Mouse (Mus musculus): ENCODE data around the gene D6Ertd527e. TPM values are rescaled to one million over a fixed set of nuclear protein-coding genes. Genes with fewer than 3 reads are reported as not detected.

Gene D6Ertd527e
- polyA plus RNA-seq, 1 experiment = 0.31 TPM

DNA sequence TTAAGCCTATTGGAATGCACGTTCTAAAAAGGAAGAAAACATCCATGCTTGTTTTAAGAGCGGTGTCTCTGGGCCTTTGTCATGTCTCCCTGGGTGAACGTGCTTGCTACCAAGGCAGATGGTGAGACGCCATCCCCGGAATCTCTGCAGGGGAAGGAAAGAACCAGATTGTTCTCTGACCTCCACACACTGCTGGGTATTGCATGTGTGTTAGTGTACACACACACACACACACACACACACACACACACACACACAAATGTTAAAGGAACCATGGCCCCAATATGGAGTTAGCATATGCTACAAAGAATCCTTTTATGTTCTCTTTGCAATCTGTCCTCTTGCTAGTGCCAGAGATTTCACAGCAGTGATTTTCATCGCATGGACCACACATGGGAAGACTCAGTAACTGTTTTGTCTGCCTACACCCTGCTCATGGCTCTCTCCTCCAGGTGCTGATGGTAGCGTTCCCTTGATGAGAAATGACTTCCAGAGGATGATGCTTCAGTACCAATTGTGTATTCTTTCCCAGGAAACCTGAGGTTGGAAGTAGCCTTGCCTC, 53.6 kb downstream of the D6Ertd527e start:
- H3K4me1 ChIP-seq (ENCODE audit: control insufficient read depth, insufficient read depth, low read length) = 0 out of 2 replicates have a peak, but pooled peaks cover 1% of the 10 kb centered on the region
- H3K4me3 ChIP-seq (ENCODE audit: insufficient read depth, low read length) = no peak overlapping the region
- H3K27ac ChIP-seq (ENCODE audit: insufficient read depth, low read length) = peak overlapping the region; percentile 35; the same call in 1 of the 2 replicates
- TF ChIP-seq CTCF (IDR thresholded peaks at IDR 0.05; ENCODE audit: extremely low read depth, insufficient read depth, low read length) (no peak), POLR2A (IDR thresholded peaks at IDR 0.05; ENCODE audit: extremely low read depth, insufficient read depth, low read length) (no peak)

DNA sequence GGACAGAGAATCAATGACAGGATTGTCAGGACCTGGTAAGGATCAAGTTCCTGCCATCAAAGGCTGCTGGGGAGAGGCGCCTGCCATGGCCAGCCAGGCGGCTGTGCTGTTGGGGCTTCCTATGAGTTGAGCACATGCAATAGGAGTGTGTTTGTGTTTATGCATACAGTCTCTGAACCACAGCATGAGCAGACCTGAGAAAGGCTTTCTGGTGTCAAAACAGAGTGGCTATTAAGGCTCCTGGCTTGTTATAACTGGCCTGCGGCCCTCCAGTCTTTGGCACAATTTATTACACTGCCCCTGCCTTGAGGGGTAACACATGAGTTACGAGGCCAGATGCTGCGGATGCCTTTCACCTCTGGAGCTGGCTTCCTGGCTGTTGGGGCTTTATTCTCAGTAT, 55.6 kb downstream of the D6Ertd527e start:
- no peak overlapping the region for H3K4me3 ChIP-seq (ENCODE audit: insufficient read depth, low read length)
- H3K4me1 ChIP-seq (ENCODE audit: control insufficient read depth, insufficient read depth, low read length) = 0 out of 2 replicates have a peak, but pooled peaks cover 1% of the 10 kb centered on the region
- TF ChIP-seq POLR2A (IDR thresholded peaks at IDR 0.05; ENCODE audit: extremely low read depth, insufficient read depth, low read length) = no peak
- no peak for TF ChIP-seq CTCF (IDR thresholded peaks at IDR 0.05; ENCODE audit: extremely low read depth, insufficient read depth, low read length)
- H3K27ac ChIP-seq (ENCODE audit: insufficient read depth, low read length) = no peak overlapping the region

DNA sequence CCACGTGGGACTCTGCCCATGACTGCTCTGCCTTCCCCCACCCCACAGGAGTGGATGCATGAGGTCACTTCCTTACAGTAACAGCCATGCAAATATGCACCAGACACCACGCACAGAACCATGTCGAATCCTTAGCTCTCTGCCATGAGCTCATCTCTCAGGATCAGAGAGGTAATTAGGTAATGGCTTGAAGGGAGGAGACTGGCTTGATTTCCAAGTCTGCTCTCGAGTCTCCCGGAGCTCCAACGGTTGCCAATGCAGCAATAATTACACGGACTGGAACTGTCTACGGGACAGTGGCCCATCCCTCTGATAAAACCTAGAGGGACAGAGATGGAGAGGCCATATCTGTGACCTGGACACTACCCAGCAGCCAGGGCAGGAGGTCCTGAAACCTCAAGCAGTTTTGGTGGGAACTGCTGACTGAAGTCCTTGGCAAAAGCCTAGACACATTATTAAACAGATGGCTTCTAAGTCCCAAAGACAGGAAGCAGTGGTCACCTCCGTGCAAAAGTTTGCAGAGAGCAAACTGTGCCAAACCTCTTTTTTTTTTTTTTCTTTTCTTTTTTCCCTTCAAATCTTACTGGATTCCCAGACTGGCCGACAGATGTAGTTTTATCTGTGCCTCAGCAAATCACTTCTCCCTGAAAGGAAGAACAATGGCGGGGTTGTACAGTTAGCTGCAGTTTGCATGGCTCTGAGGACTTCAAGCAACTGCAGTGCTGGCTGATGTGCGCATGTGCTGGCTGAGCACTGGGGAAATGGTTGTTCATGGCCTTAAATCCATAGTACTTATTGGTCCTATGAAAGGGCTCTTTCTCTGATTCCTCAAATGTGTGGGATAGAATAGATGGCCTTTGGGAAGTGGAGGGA, 57.1 kb downstream of the D6Ertd527e start:
- Histone ChIP-seq H3K4me1 (ENCODE audit: control insufficient read depth, insufficient read depth, low read length) (peaks cover 3% of the 10 kb centered on the region; the same call in 1 of the 2 replicates), H3K27ac (ENCODE audit: insufficient read depth, low read length) (no peak overlapping the region), H3K4me3 (ENCODE audit: insufficient read depth, low read length) (no peak overlapping the region)
- TF ChIP-seq POLR2A (IDR thresholded peaks at IDR 0.05; ENCODE audit: extremely low read depth, insufficient read depth, low read length) (no peak), CTCF (IDR thresholded peaks at IDR 0.05; ENCODE audit: extremely low read depth, insufficient read depth, low read length) (no peak)

Other genes with a start within 250 kb of the D6Ertd527e start
- gene Nfu1, start 95.5 kb upstream of the D6Ertd527e start, polyA plus RNA-seq (2012; rRNA removed) = 116 and 125 TPM in 2 replicates
- gene Gfpt1, start 61.9 kb upstream of the D6Ertd527e start, polyA plus RNA-seq (2012; rRNA removed) = 25.1 and 25.4 TPM in 2 replicates
- gene Antxr1, start 231.1 kb downstream of the D6Ertd527e start, polyA plus RNA-seq (2012; rRNA removed) = 10.5 and 10.9 TPM in 2 replicates
- 0.13 and 0.17 TPM in 2 replicates for gene Gkn1, start 246.2 kb downstream of the D6Ertd527e start, polyA plus RNA-seq (2012; rRNA removed)

Measured in cortical plate, adult 2 months (tissue).